Mouse (Mus musculus): ENCODE data around the gene Atp5h. TPM values are rescaled to one million over a fixed set of nuclear protein-coding genes. Genes with fewer than 3 reads are reported as not detected.

Gene Atp5h
- polyA plus RNA-seq, 1 experiment from 2014 or later = 819 TPM

DNA sequence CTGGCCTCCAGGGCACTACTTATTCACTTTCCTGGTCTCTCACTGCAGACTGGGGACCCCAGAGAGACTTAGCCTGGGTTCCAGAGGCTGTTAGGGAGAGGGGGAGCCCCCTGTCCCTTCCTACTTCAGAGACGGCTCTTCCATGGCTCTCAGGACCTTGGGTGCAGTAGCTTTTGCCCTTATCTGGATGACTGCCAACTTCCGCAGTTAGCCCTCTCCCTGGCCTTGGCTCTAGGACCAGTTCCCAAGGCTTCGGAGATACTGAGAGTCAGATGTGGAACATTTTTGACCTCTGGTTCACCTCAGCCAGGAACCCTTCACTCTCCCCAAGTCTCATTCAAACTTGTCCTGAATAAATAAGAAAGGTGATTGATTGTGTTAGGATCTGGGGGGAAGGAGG, 27.1 kb upstream of the Atp5h start:
- 90% methylated on average over 3 of the region's 3 CpGs for WGBS
- no peak for ATAC-seq
- H3K9ac ChIP-seq (ENCODE audit: low read depth, low read length) = no peak overlapping the region
- H3K4me1 ChIP-seq (ENCODE audit: control insufficient read depth, insufficient read depth, low read length) = no peaks in the 10 kb centered on the region
- no peak overlapping the region for H3K27ac ChIP-seq (ENCODE audit: low read length)
- no peak overlapping the region for H3K4me2 ChIP-seq (ENCODE audit: low read length)
- no peaks in the 10 kb centered on the region for H3K9me3 ChIP-seq (replicated peaks; ENCODE audit: control insufficient read depth, low read length, poor library complexity, severe bottlenecking)
- H3K27me3 ChIP-seq (ENCODE audit: control insufficient read depth, insufficient read depth, low read depth, low read length) = no peaks in the 10 kb centered on the region
- H3K4me3 ChIP-seq (ENCODE audit: low read depth, low read length) = no peak overlapping the region
- H3K36me3 ChIP-seq (ENCODE audit: control insufficient read depth, insufficient read depth, low read length) = no peaks in the 10 kb centered on the region

DNA sequence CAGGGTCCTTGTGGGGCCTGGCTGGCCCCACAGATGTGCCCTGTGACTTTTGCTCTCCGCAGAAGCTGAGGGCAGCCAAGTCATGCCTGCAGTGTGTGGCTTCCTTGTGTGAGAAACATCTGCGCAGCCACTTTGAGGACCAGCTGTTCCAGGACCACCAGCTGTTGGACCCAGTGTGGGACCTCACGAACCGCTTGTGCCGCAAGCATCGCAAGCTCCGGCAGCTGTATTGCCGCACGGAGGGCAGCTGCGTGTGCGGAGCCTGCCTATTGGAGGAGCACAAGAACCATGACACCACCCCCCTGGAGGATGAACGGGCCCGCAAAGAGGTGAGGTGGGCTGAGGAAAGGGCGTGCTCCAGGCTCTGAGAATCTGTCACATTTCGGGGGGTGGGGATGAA, 21.7 kb upstream of the Atp5h start:
- Histone ChIP-seq H3K27me3 (ENCODE audit: control insufficient read depth, insufficient read depth, low read depth, low read length) (no peaks in the 10 kb centered on the region), H3K4me1 (ENCODE audit: control insufficient read depth, insufficient read depth, low read length) (no peaks in the 10 kb centered on the region; the same call in 1 of the 2 replicates), H3K4me3 (ENCODE audit: low read depth, low read length) (no peak overlapping the region), H3K27ac (ENCODE audit: low read length) (no peak overlapping the region), H3K9me3 (replicated peaks; ENCODE audit: control insufficient read depth, low read length, poor library complexity, severe bottlenecking) (no peaks in the 10 kb centered on the region), H3K4me2 (ENCODE audit: low read length) (no peak overlapping the region), H3K9ac (ENCODE audit: low read depth, low read length) (no peak overlapping the region), H3K36me3 (ENCODE audit: control insufficient read depth, insufficient read depth, low read length) (no peaks in the 10 kb centered on the region)
- no peak for ATAC-seq
- WGBS = 41% methylated on average over 15 of the region's 15 CpGs

DNA sequence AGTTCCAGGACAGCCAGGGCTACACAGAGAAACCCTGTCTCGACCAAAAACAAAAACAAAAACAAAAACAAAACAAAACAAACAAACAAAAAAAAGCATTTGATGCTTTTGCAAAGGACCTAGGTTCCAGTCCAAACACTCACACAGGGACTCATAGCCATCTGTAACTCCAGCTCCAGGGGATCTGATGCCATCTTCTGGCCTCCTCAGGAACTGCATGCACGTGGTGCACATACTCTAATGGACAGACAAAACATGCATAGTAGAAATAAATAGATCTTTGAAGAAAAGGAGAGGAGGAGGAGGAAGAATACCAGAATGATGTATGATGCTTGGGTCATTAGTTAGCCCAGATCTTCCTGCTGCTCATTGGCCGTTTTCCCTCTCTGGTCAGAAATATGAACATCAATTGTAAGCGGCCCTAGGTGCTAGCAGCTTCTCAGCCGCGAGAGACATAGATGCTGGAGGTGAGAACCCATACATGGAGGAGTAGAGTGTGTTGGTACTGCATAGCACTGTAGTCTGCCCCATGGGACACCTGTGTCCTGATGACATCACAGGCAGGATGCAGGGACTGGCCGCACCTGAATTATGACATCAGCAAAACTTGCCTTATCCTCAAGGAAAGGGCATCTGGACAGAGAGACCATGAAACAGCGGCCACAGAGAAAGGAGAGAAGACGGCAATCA, 20.3 kb upstream of the Atp5h start, which contains the start of gene Trim80:
Gene Trim80, plus strand, starts transcription at position 640 of the 690 bp plus-strand sequence.
- Histone ChIP-seq H3K9me3 (replicated peaks; ENCODE audit: control insufficient read depth, low read length, poor library complexity, severe bottlenecking) (no peaks in the 10 kb centered on the region), H3K27ac (ENCODE audit: low read length) (no peak within 1 kb of the TSS), H3K27me3 (ENCODE audit: control insufficient read depth, insufficient read depth, low read depth, low read length) (no peaks in the 10 kb centered on the region), H3K4me2 (ENCODE audit: low read length) (no peak within 1 kb of the TSS), H3K4me3 (ENCODE audit: low read depth, low read length) (no peak within 1 kb of the TSS), H3K4me1 (ENCODE audit: control insufficient read depth, insufficient read depth, low read length) (peaks cover 8% of the 10 kb centered on the region; the same call in 1 of the 2 replicates), H3K9ac (ENCODE audit: low read depth, low read length) (no peak within 1 kb of the TSS), H3K36me3 (ENCODE audit: control insufficient read depth, insufficient read depth, low read length) (no peaks in the 10 kb centered on the region)
- ATAC-seq = no peak
- WGBS = 94% methylated on average over 9 of the region's 9 CpGs

DNA sequence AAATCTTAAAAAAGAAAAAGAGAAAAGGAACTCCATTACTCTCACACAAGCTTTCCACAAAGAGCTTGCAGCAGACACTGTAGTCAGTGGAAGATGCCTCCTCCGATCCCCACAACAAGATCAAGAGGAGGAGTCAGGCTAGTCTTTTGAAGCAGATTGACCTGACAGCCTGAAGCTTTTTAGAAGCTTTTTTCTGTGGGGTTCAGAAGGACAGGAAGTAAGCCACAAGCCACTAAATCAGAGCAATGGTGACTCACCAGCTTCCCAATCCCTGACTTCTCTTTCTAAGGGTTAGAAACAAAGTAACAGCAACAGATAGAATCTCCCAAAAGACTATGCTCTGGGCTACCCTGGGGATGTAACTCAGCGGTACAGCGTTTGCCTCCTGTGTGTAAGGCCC, 19.6 kb upstream of the Atp5h start:
- H3K27me3 ChIP-seq (ENCODE audit: control insufficient read depth, insufficient read depth, low read depth, low read length) = no peaks in the 10 kb centered on the region
- WGBS = 90% methylated on average over 3 of the region's 3 CpGs
- ATAC-seq = no peak
- H3K9ac ChIP-seq (ENCODE audit: low read depth, low read length) = no peak overlapping the region
- H3K9me3 ChIP-seq (replicated peaks; ENCODE audit: control insufficient read depth, low read length, poor library complexity, severe bottlenecking) = no peaks in the 10 kb centered on the region
- H3K36me3 ChIP-seq (ENCODE audit: control insufficient read depth, insufficient read depth, low read length) = no peaks in the 10 kb centered on the region
- H3K4me2 ChIP-seq (ENCODE audit: low read length) = no peak overlapping the region
- no peak overlapping the region for H3K27ac ChIP-seq (ENCODE audit: low read length)
- peaks cover 8% of the 10 kb centered on the region; the same call in 1 of the 2 replicates for H3K4me1 ChIP-seq (ENCODE audit: control insufficient read depth, insufficient read depth, low read length)
- H3K4me3 ChIP-seq (ENCODE audit: low read depth, low read length) = no peak overlapping the region

DNA sequence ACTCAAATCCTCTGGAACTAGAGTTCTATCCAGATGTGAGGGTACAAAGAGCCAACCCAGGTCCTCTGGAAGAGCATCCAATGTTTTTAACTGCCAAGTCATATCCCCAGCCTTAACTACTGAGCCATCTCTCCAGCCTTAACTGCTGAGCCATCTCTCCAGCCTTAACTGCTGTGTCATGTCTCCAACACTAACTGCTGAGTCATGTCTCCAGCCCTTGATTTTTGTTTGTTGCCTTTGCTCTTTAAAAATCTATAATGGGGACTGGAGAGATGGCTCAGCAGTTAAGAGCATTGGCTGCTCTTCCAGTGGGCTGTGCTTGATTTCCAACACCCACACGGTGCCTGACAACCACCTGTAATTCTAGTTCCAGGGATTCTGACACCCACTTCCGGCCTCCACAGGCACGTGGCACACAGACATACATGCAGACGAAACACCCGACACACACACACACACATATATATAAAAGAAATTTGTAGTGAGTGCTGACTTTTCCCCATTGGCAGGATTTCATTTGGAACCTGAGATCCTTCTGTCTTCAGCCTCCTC, 17.9 kb upstream of the Atp5h start:
- Histone ChIP-seq H3K4me2 (ENCODE audit: low read length) (no peak overlapping the region), H3K9ac (ENCODE audit: low read depth, low read length) (no peak overlapping the region), H3K4me1 (ENCODE audit: control insufficient read depth, insufficient read depth, low read length) (peaks cover 8% of the 10 kb centered on the region; the same call in 1 of the 2 replicates), H3K27ac (ENCODE audit: low read length) (no peak overlapping the region), H3K27me3 (ENCODE audit: control insufficient read depth, insufficient read depth, low read depth, low read length) (no peaks in the 10 kb centered on the region), H3K9me3 (replicated peaks; ENCODE audit: control insufficient read depth, low read length, poor library complexity, severe bottlenecking) (no peaks in the 10 kb centered on the region), H3K36me3 (ENCODE audit: control insufficient read depth, insufficient read depth, low read length) (no peaks in the 10 kb centered on the region), H3K4me3 (ENCODE audit: low read depth, low read length) (no peak overlapping the region)
- WGBS = 80% methylated on average over 5 of the region's 5 CpGs
- ATAC-seq = no peak

DNA sequence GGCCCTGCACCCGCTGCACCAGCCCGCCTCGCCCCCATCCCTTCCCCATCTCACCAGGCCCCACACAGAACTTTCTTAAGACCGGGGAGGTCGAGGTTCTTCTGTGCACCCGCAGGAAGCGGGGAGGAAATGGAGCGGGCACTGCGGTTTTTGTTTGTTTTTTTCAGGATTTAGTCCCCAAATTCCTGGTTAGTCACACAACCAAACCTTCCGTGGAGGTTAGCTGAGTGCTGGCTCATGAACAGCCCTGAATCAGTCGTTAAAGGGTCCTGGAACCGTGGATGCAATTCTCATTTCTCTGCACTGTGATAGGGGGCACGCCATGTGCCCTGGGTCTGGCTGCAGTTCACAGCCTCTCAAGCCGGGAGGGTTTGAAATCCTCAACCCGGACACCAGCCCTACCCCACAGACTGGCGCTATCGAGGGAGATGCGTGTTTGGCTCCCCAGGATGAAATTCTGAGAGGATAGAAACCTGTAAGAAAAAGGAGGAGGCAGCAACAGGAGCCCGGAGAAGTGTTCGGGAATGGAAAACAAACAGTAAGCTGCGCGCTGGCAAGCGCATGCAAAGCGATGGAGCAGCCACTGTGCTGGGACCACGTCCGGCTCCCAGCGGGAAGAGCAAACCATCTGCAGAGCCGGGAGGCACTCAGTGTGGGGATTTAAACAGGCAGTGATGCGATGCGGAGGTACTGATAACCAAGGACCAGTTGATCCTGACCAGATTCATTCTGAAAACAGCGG, 16.0 kb upstream of the Atp5h start:
- Histone ChIP-seq H3K9ac (ENCODE audit: low read depth, low read length) (peak overlapping the region; percentile 54), H3K4me1 (ENCODE audit: control insufficient read depth, insufficient read depth, low read length) (peaks cover 8% of the 10 kb centered on the region; the same call in 1 of the 2 replicates), H3K9me3 (replicated peaks; ENCODE audit: control insufficient read depth, low read length, poor library complexity, severe bottlenecking) (no peaks in the 10 kb centered on the region), H3K27me3 (ENCODE audit: control insufficient read depth, insufficient read depth, low read depth, low read length) (no peaks in the 10 kb centered on the region), H3K36me3 (ENCODE audit: control insufficient read depth, insufficient read depth, low read length) (peaks cover 9% of the 10 kb centered on the region), H3K27ac (ENCODE audit: low read length) (no peak overlapping the region), H3K4me2 (ENCODE audit: low read length) (peak overlapping the region; percentile 67), H3K4me3 (ENCODE audit: low read depth, low read length) (peak overlapping the region; percentile 33)
- no peak for ATAC-seq
- 3% methylated on average over 31 of the region's 31 CpGs for WGBS

DNA sequence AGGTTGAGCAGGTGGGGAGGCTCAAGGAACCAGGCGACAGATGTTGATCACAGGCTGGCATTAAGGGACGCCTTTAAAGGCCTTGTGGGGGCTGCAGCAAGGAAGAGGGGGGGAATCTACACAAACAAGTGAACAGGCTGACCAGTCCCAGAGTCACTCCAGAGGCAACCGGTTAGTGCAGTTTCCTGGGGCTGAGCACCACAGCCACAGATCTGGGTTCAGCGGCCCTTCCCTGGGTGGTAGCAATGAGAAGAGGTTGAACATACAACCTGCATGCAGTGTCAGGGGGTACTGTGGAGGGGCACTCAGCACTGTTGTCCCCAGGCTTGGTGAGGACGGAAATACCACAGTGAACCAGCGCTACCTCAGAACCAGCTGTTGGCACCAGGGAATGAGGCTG, 13.6 kb upstream of the Atp5h start:
- H3K27me3 ChIP-seq (ENCODE audit: control insufficient read depth, insufficient read depth, low read depth, low read length) = no peaks in the 10 kb centered on the region
- H3K4me3 ChIP-seq (ENCODE audit: low read depth, low read length) = no peak overlapping the region
- 88% methylated on average over 6 of the region's 6 CpGs for WGBS
- ATAC-seq = no peak
- H3K36me3 ChIP-seq (ENCODE audit: control insufficient read depth, insufficient read depth, low read length) = peaks cover 21% of the 10 kb centered on the region
- H3K4me1 ChIP-seq (ENCODE audit: control insufficient read depth, insufficient read depth, low read length) = peaks cover 8% of the 10 kb centered on the region
- H3K4me2 ChIP-seq (ENCODE audit: low read length) = no peak overlapping the region
- no peaks in the 10 kb centered on the region for H3K9me3 ChIP-seq (replicated peaks; ENCODE audit: control insufficient read depth, low read length, poor library complexity, severe bottlenecking)
- no peak overlapping the region for H3K9ac ChIP-seq (ENCODE audit: low read depth, low read length)
- H3K27ac ChIP-seq (ENCODE audit: low read length) = no peak overlapping the region

DNA sequence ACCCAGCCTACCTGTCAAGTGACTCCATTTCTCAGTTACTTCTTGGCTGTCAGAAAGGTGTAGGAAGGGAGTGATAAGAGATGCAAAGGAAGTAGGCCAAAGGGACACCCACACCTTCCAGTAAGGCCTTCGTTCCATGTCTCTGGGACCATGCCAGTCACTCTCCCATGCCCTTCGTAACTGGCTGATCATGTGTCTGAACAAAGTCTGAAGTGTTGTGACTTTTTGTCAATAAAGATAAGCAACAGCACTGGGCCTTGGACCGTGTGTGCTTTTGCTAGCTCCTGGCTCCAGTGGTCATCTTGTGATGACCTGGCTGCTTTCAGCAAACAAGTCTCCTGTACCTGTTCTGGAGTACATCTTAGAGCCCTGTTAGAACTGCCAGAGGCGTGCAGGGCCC, 13.1 kb upstream of the Atp5h start:
- WGBS = 80% methylated on average over 4 of the region's 4 CpGs
- no peak overlapping the region for H3K9ac ChIP-seq (ENCODE audit: low read depth, low read length)
- no peak overlapping the region for H3K4me2 ChIP-seq (ENCODE audit: low read length)
- H3K36me3 ChIP-seq (ENCODE audit: control insufficient read depth, insufficient read depth, low read length) = peaks cover 21% of the 10 kb centered on the region
- H3K9me3 ChIP-seq (replicated peaks; ENCODE audit: control insufficient read depth, low read length, poor library complexity, severe bottlenecking) = no peaks in the 10 kb centered on the region
- peaks cover 11% of the 10 kb centered on the region for H3K4me1 ChIP-seq (ENCODE audit: control insufficient read depth, insufficient read depth, low read length)
- H3K4me3 ChIP-seq (ENCODE audit: low read depth, low read length) = no peak overlapping the region
- H3K27me3 ChIP-seq (ENCODE audit: control insufficient read depth, insufficient read depth, low read depth, low read length) = no peaks in the 10 kb centered on the region
- no peak for ATAC-seq
- no peak overlapping the region for H3K27ac ChIP-seq (ENCODE audit: low read length)

DNA sequence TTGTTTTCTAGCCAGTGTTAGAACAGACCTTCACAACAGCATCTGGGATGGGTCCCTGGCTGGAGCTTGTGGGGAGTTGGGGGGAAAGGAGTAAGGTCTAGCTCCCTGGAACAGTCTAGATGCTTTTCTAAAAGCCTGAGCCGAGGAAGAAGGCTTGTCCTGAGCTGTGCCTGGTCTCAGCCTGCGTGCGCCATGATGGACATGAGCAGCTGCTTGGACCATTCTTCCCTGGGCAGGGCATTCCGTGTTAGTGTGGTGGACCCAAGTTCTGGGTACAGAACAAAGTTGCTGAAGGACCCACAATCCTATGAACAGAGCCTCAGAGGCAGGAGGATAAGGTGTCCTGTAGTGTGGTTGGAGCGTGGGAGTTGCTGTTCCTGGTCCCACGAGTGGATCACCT, 10.8 kb upstream of the Atp5h start:
- WGBS = 97% methylated on average over 6 of the region's 6 CpGs
- Histone ChIP-seq H3K4me1 (ENCODE audit: control insufficient read depth, insufficient read depth, low read length) (peaks cover 12% of the 10 kb centered on the region), H3K4me2 (ENCODE audit: low read length) (no peak overlapping the region), H3K9ac (ENCODE audit: low read depth, low read length) (no peak overlapping the region), H3K36me3 (ENCODE audit: control insufficient read depth, insufficient read depth, low read length) (peaks cover 30% of the 10 kb centered on the region), H3K27ac (ENCODE audit: low read length) (no peak overlapping the region), H3K27me3 (ENCODE audit: control insufficient read depth, insufficient read depth, low read depth, low read length) (no peaks in the 10 kb centered on the region), H3K4me3 (ENCODE audit: low read depth, low read length) (no peak overlapping the region), H3K9me3 (replicated peaks; ENCODE audit: control insufficient read depth, low read length, poor library complexity, severe bottlenecking) (no peaks in the 10 kb centered on the region)
- no peak for ATAC-seq

Data from midbrain, embryonic 16.5 days (tissue).